Mouse (Mus musculus): ENCODE results near the gene Slc7a11. TPM values are rescaled to one million over a fixed set of nuclear protein-coding genes. Genes with fewer than 3 reads are reported as not detected.
A peak's percentile ranks its signal among the peaks of the same experiment; 100 is the strongest.

Gene Slc7a11
- polyA plus RNA-seq, 1 experiment from 2014 or later = 3.4 TPM

GRCm38 (mm10) chr3:50367175-50367574 lies 76.2 kb downstream of the Slc7a11 start:
- 53% methylated on average over 3 of the region's 3 CpGs for WGBS
- H3K27me3 ChIP-seq = no peaks in the 10 kb centered on the region
- H3K4me1 ChIP-seq = no peaks in the 10 kb centered on the region
- no peak overlapping the region for H3K9ac ChIP-seq
- H3K36me3 ChIP-seq = no peaks in the 10 kb centered on the region
- H3K27ac ChIP-seq (replicated peaks) = no peak overlapping the region
- no peak overlapping the region for H3K4me3 ChIP-seq (replicated peaks)
- no peak overlapping the region for H3K4me2 ChIP-seq (replicated peaks)
- H3K9me3 ChIP-seq (replicated peaks) = no peaks in the 10 kb centered on the region
- no peak for ATAC-seq (ENCODE audit: insufficient number of reproducible peaks, low FRiP score, low TSS enrichment, low read depth)

GRCm38 (mm10) chr3:50363659-50364058 lies 79.8 kb downstream of the Slc7a11 start:
- Histone ChIP-seq H3K4me2 (replicated peaks) (no peak overlapping the region), H3K36me3 (no peaks in the 10 kb centered on the region), H3K4me3 (replicated peaks) (no peak overlapping the region), H3K9me3 (replicated peaks) (no peaks in the 10 kb centered on the region), H3K27ac (replicated peaks) (no peak overlapping the region), H3K9ac (no peak overlapping the region), H3K4me1 (no peaks in the 10 kb centered on the region), H3K27me3 (no peaks in the 10 kb centered on the region)
- ATAC-seq (ENCODE audit: insufficient number of reproducible peaks, low FRiP score, low TSS enrichment, low read depth) = 0 out of 2 replicates have a peak, but pooled peaks have one; percentile 15
- WGBS = 36% methylated on average over 3 of the region's 3 CpGs

- Histone ChIP-seq H3K36me3 (no peaks in the 10 kb centered on the region), H3K27me3 (no peaks in the 10 kb centered on the region), H3K9ac (no peak overlapping the region), H3K27ac (replicated peaks) (no peak overlapping the region), H3K4me2 (replicated peaks) (no peak overlapping the region), H3K4me1 (no peaks in the 10 kb centered on the region), H3K4me3 (replicated peaks) (no peak overlapping the region), H3K9me3 (replicated peaks) (no peaks in the 10 kb centered on the region)
- 53% methylated on average over 1 of the region's 1 CpGs for whole genome bisulfite sequencing
- no peak for ATAC-seq (ENCODE audit: insufficient number of reproducible peaks, low FRiP score, low TSS enrichment, low read depth)
These were observed 96.3 kb downstream of the Slc7a11 start for GRCm38 (mm10) chr3:50347081-50347480.

- H3K4me3 ChIP-seq (replicated peaks) = no peak overlapping the region
- no peaks in the 10 kb centered on the region for H3K9me3 ChIP-seq (replicated peaks)
- no peak overlapping the region for H3K9ac ChIP-seq
- no peak overlapping the region for H3K27ac ChIP-seq (replicated peaks)
- no peak for ATAC-seq (ENCODE audit: insufficient number of reproducible peaks, low FRiP score, low TSS enrichment, low read depth)
- no peaks in the 10 kb centered on the region for H3K4me1 ChIP-seq
- WGBS = 83% methylated on average over 1 of the region's 1 CpGs
- H3K4me2 ChIP-seq (replicated peaks) = no peak overlapping the region
- no peaks in the 10 kb centered on the region for H3K27me3 ChIP-seq
- H3K36me3 ChIP-seq = no peaks in the 10 kb centered on the region
These were observed 99.0 kb downstream of the Slc7a11 start for GRCm38 (mm10) chr3:50344411-50344810.

- ATAC-seq (ENCODE audit: insufficient number of reproducible peaks, low FRiP score, low TSS enrichment, low read depth) = no peak
- Histone ChIP-seq H3K9me3 (replicated peaks) (no peaks in the 10 kb centered on the region), H3K36me3 (no peaks in the 10 kb centered on the region), H3K9ac (no peak overlapping the region), H3K4me3 (replicated peaks) (no peak overlapping the region), H3K4me1 (no peaks in the 10 kb centered on the region; the same call in 1 of the 2 replicates), H3K4me2 (replicated peaks) (0 out of 2 replicates have a peak overlapping the region, but pooled peaks have one; percentile 6), H3K27ac (replicated peaks) (peak overlapping the region; percentile 40; the same call in 1 of the 2 replicates), H3K27me3 (no peaks in the 10 kb centered on the region)
- 31% methylated on average over 8 of the region's 8 CpGs for WGBS
These were observed 118.9 kb downstream of the Slc7a11 start for GRCm38 (mm10) chr3:50324524-50324923.

GRCm38 (mm10) chr3:50323881-50324280 lies 119.5 kb downstream of the Slc7a11 start:
- 50% methylated on average over 7 of the region's 7 CpGs for WGBS

GRCm38 (mm10) chr3:50320862-50321261 lies 122.6 kb downstream of the Slc7a11 start:
- H3K36me3 ChIP-seq = no peaks in the 10 kb centered on the region
- WGBS = 77% methylated on average over 2 of the region's 2 CpGs
- no peak overlapping the region for H3K9ac ChIP-seq
- no peak overlapping the region for H3K4me3 ChIP-seq (replicated peaks)
- H3K9me3 ChIP-seq (replicated peaks) = no peaks in the 10 kb centered on the region
- no peaks in the 10 kb centered on the region for H3K27me3 ChIP-seq
- ATAC-seq (ENCODE audit: insufficient number of reproducible peaks, low FRiP score, low TSS enrichment, low read depth) = no peak
- H3K27ac ChIP-seq (replicated peaks) = no peak overlapping the region
- H3K4me2 ChIP-seq (replicated peaks) = no peak overlapping the region
- no peaks in the 10 kb centered on the region; the same call in 1 of the 2 replicates for H3K4me1 ChIP-seq

More at GRCm38 (mm10) chr3:50323881-50324280, 119.5 kb downstream of the Slc7a11 start:
- H3K27me3 ChIP-seq = no peaks in the 10 kb centered on the region
- H3K27ac ChIP-seq (replicated peaks) = peak overlapping the region; percentile 45; the same call in 1 of the 2 replicates
- no peak for ATAC-seq (ENCODE audit: insufficient number of reproducible peaks, low FRiP score, low TSS enrichment, low read depth)
- no peaks in the 10 kb centered on the region for H3K9me3 ChIP-seq (replicated peaks)
- H3K36me3 ChIP-seq = no peaks in the 10 kb centered on the region
- no peaks in the 10 kb centered on the region; the same call in 1 of the 2 replicates for H3K4me1 ChIP-seq
- H3K4me3 ChIP-seq (replicated peaks) = no peak overlapping the region
- H3K4me2 ChIP-seq (replicated peaks) = no peak overlapping the region
- H3K9ac ChIP-seq = no peak overlapping the region

GRCm38 (mm10) chr3:50318074-50318473 lies 125.3 kb downstream of the Slc7a11 start:
- Histone ChIP-seq H3K27ac (replicated peaks) (no peak overlapping the region), H3K4me2 (replicated peaks) (no peak overlapping the region), H3K4me1 (no peaks in the 10 kb centered on the region), H3K9ac (no peak overlapping the region), H3K9me3 (replicated peaks) (no peaks in the 10 kb centered on the region), H3K4me3 (replicated peaks) (no peak overlapping the region), H3K27me3 (no peaks in the 10 kb centered on the region), H3K36me3 (no peaks in the 10 kb centered on the region)
- 54% methylated on average over 3 of the region's 3 CpGs for WGBS
- ATAC-seq (ENCODE audit: insufficient number of reproducible peaks, low FRiP score, low TSS enrichment, low read depth) = no peak

GRCm38 (mm10) chr3:50313816-50314215 lies 129.6 kb downstream of the Slc7a11 start:
- no peak for ATAC-seq (ENCODE audit: insufficient number of reproducible peaks, low FRiP score, low TSS enrichment, low read depth)

GRCm38 (mm10) chr3:50307339-50308327 lies 135.8 kb downstream of the Slc7a11 start:
- no peak overlapping the region for H3K9ac ChIP-seq

More at GRCm38 (mm10) chr3:50313816-50314215, 129.6 kb downstream of the Slc7a11 start:
- 72% methylated on average over 3 of the region's 3 CpGs for WGBS
- H3K4me1 ChIP-seq = no peaks in the 10 kb centered on the region
- no peak overlapping the region for H3K27ac ChIP-seq (replicated peaks)
- no peak overlapping the region for H3K4me3 ChIP-seq (replicated peaks)
- no peak overlapping the region for H3K4me2 ChIP-seq (replicated peaks)
- H3K9me3 ChIP-seq (replicated peaks) = no peaks in the 10 kb centered on the region
- H3K9ac ChIP-seq = no peak overlapping the region
- H3K27me3 ChIP-seq = no peaks in the 10 kb centered on the region
- H3K36me3 ChIP-seq = no peaks in the 10 kb centered on the region

GRCm38 (mm10) chr3:50306334-50306733 lies 137.1 kb downstream of the Slc7a11 start:
- H3K36me3 ChIP-seq = no peaks in the 10 kb centered on the region
- no peak overlapping the region for H3K4me2 ChIP-seq (replicated peaks)
- no peaks in the 10 kb centered on the region for H3K4me1 ChIP-seq
- WGBS = 75% methylated on average over 8 of the region's 8 CpGs
- H3K4me3 ChIP-seq (replicated peaks) = no peak overlapping the region
- no peaks in the 10 kb centered on the region for H3K9me3 ChIP-seq (replicated peaks)
- no peak overlapping the region for H3K9ac ChIP-seq
- no peak overlapping the region for H3K27ac ChIP-seq (replicated peaks)
- ATAC-seq (ENCODE audit: insufficient number of reproducible peaks, low FRiP score, low TSS enrichment, low read depth) = no peak
- H3K27me3 ChIP-seq = no peaks in the 10 kb centered on the region

More at GRCm38 (mm10) chr3:50307339-50308327, 135.8 kb downstream of the Slc7a11 start:
- Histone ChIP-seq H3K27me3 (no peaks in the 10 kb centered on the region), H3K9me3 (replicated peaks) (no peaks in the 10 kb centered on the region), H3K27ac (replicated peaks) (no peak overlapping the region), H3K4me3 (replicated peaks) (no peak overlapping the region), H3K4me2 (replicated peaks) (no peak overlapping the region), H3K4me1 (no peaks in the 10 kb centered on the region), H3K36me3 (no peaks in the 10 kb centered on the region)
- ATAC-seq (ENCODE audit: insufficient number of reproducible peaks, low FRiP score, low TSS enrichment, low read depth) = no peak
- 58% methylated on average over 14 of the region's 14 CpGs for WGBS
